Mouse (Mus musculus) brain, embryonic 14.5 days (tissue): ENCODE data around the gene Foxj1. TPM values are rescaled to one million over a fixed set of nuclear protein-coding genes. Genes with fewer than 3 reads are reported as not detected.

Experiments
- DNase-seq: peaks from one replicate; pipeline ENCODE4 v3.0.0-alpha.2; 2011; ENCODE audit warnings: low read depth
- CTCF ChIP-seq: fragments of 200-500 bp; IDR thresholded peaks from 2 replicates; pipeline ENCODE4 v1.5.1; 2012; ENCODE audit warnings: inconsistent platforms, mild to moderate bottlenecking, moderate library complexity, borderline replicate concordance; ENCODE audit not compliant: insufficient read depth, insufficient read length; ENCODE audit errors: extremely low read depth
- POLR2A ChIP-seq: fragments of 200-500 bp; IDR thresholded peaks from 2 replicates; pipeline ENCODE4 v1.6.1; 2012; ENCODE audit warnings: mild to moderate bottlenecking, inconsistent platforms, borderline replicate concordance; ENCODE audit not compliant: poor library complexity, insufficient read depth, insufficient read length, severe bottlenecking; ENCODE audit errors: extremely low read depth
- polyA plus RNA-seq: library from polyadenylated mRNA; depleted of rRNA; stranded (reverse); fragments of >200 nt; gene quantifications from 2 replicates; pipeline ENCODE4 v1.2.3, GENCODE M21; 2012

The Foxj1 gene
- polyA plus RNA-seq, 1 experiment = 29.7 TPM

DNA sequence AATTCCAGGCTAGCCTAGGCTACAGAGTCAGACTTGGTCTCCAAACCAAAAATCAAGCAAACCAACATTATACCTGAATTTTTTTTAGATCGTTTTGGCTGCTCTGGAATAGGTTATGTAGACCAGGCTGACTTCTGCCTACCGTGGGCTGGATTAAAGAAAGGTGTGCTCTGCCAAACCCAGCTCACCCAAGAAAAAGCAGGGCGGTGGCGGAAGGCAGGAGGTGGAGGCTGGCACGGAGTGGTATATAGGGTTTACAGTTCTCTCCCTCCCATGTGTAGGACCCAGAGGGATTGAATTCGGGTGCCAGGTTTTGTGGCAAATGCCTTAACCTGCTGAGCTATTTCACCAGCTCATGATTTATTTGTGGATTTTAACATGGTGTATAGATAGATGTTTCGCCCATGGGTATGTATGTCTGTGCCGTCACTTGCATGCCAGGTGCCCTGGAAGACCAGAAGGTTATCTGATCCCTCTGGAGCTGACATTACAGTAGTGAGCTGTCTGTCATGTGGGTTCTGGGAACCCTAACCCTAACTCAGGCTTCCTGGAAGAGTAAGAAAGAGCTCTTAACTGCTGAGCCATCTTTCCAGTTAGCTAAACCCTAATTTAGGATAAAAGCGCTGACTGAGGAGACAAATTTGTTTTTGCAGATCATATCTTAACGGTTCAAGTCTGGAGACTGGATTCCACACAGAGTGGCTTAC is 28.0 kb downstream of the Foxj1 start, which contains the start of gene Exoc7:
TSS of gene Exoc7 (minus strand) at position 215 of the 707 bp plus-strand sequence.
- no peak for DNase-seq

DNA sequence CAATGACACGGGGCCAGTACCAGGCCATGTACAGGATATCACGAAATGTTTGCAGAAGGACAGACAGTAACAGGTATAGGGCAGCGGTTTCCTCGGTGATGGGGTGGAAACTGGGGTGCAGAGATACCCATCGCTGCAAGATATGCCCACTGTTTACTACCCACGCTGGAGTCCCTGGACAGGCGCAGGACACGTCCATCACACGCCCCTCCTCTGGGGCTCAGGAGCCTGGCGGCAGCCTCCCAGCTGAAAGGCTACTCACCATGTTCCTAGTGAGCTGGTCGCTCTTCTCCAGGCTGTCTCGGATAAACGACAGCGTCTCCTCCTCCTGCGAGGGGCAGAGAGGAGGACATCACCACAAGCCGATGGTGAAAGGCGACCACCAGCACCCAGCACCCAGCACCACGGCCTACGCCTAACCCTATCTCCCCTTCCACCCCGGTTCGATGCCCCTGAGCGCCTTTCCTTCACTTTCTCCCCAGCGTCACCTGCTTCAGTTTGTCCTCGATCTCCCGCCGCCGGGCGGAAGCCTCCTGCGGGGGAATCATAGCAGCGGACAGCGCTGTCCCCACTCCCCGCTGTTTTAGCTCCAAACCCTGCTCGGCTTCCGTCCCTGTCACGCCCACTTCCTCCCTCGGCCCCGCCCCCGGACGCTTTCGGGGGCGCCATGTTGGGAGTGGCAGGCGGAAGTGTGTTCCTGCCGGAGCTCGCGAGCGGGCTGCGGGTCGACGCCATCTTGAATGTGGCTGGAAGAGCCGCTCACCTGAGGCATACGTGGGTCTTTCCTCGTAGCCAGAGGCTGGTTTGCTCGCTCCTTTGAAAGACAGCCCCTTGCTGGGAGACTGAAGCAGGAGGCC is 28.8 kb downstream of the Foxj1 start:
- TF ChIP-seq POLR2A (peak; percentile 40; the same call in 1 of the 2 replicates), CTCF (no peak)
- peak; percentile 98 for DNase-seq

More for the DNA sequence above, 28.0 kb downstream of the Foxj1 start, which contains the start of gene Exoc7:
- no peak for TF ChIP-seq POLR2A
- TF ChIP-seq CTCF = no peak

DNA sequence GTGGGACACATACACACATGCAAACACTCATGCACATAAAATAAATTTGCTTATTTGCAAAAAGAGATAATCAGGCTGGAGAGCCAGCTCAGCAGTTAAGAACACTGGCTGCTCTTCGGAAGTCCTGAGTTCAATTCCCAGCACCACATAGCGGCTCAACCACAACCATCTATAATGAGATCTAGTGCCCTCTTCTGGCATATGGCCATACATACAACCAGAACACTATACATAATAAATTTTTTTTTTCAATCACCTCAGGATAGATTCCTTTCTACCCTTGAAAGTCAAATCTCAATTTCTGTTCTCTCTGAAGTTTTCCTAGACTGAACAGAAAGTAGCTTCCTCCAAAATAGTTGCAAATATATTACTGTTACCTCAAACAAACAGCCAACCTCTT is 29.8 kb downstream of the Foxj1 start:
- no peak for TF ChIP-seq CTCF
- DNase-seq = no peak

DNA sequence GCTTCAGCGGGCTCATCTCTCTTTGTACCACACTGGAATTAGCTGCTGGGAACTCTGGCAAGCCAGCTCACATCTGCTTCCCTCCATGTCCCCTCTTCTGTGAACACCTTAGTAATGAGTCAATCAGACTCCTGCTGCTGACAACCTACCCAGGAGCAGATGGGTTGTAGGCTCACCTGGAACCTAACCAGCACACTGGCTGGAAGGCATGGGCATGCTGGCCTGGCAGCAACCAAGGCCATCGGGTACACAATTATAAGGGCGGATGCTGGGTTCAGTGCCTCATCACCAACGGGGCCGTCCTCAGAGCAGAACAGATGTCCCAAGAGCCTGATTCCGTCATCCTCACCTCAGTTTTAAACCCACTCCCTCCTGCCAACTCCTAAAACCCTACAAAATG is 36.6 kb downstream of the Foxj1 start:
- DNase-seq = no peak
- TF ChIP-seq CTCF (no peak), POLR2A (no peak)

DNA sequence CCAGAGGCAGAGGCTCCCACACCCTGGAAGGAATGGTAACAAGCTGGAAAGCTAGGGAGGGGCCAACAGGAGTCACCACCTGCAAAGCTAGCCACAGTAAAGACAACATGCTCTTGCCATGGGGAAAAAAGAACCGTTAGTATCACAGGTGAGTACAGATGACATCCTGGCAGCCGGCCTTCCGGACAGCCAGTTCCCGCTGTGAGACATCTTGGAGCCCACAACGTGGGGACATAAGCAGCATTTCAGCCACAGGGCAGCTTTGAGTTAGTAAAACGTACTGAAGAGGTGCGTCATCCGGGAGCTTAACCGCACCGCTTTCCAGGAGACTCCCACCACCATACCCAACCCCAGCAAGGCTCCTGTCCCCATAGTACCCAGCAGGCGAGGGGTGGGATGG is 37.0 kb downstream of the Foxj1 start:
- DNase-seq = no peak

DNA sequence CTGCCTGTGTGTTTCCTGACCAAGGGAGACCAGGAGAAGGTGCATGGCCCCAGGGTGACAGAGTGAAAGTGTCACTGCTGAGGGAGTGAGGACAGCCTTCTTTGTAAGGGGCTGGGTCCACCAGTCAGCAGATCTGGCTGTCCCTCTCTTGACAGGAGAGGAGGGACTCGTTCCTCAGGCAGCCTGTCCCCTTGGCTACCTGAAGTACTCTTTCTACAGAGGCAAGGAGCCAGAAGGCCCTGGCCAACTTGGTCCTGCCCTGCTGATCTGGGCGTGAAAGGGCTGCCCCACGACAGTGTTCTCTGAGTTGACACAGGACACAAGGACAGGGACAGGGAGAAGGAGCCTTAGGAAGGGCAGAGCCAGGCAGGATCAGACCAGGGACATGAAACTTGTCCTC is 38.2 kb downstream of the Foxj1 start:
- DNase-seq = no peak
- TF ChIP-seq POLR2A (no peak), CTCF (no peak)

More for the DNA sequence above, 37.0 kb downstream of the Foxj1 start:
- TF ChIP-seq POLR2A = no peak
- TF ChIP-seq CTCF = no peak

DNA sequence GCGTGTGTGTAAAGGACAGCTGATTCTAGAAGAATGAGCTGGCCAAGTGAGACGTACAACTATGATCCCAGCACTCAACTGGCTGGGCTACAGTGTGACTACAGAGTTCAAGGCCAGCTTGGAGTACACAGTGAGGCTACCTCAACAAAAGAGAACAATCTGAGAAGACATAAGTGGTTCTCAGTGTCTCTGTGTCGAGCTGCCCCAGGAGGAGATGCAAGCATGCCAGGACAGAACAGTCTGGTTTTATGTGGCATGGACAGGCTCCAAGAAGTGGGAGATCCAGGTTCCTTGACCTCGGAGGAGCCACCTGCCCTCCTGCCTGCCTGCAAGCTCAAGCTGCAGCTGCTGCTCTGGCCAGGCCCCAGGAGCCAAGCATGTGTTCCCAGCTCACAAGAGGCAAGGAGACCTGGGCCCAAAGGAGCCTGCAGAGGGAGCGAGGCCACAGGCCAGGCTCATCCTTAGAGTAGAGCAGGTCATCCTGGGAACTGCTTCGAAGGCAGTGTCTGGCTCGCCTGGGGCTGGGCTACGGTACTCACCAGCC is 38.9 kb downstream of the Foxj1 start:
- TF ChIP-seq CTCF = no peak
- no peak for TF ChIP-seq POLR2A
- no peak for DNase-seq

DNA sequence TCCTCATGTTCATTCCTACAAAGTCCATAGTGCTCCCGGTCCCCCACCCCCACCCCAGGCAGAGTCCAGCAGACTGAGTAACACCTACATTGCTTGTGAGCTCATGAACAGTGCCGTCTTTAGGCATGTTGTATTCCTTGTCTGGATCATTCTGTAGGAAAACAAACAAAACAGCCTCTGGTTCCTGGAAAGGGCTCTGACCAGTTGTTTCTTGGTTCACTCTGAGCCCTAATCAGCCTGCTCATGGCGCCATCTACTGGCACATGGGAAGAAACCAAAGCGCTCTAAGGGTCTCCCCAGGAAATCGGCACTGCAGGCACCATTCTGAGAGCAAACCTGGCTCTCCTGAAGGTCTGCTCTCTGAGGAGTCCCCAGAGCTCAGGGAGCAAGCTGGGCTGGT is 40.9 kb downstream of the Foxj1 start:
- peak; percentile 81 for DNase-seq
- no peak for TF ChIP-seq POLR2A
- peak; percentile 79 for TF ChIP-seq CTCF

DNA sequence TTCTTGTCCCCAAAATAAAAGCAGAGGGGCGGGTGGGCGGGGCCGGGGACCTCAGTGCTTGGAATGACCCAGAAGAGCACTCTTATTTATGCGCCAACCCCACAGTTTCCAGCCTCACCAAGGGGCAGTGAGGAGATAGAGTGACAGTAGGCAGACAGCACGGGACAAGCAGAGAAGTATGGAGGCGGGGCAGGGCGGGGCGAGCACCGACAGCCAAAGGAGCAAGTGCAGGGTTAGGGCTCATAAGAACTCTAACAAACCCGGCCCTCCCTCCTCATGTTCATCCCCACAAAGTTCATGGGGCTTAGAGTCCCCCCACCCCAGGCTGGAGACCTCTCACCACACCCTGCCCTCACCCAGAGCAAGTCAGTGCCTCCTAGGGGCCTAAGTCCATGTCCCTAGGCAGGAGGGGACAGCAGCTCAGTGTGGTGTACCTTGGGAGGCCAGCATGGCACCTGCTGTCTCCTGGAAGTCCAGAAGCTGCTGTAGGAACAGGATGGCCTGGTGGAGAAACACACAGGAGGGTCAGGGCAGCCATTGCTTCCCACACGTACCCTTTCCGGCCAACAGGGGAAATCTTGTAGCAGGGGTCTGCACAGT is 41.6 kb downstream of the Foxj1 start:
- no peak for TF ChIP-seq CTCF
- TF ChIP-seq POLR2A = no peak
- DNase-seq = no peak

DNA sequence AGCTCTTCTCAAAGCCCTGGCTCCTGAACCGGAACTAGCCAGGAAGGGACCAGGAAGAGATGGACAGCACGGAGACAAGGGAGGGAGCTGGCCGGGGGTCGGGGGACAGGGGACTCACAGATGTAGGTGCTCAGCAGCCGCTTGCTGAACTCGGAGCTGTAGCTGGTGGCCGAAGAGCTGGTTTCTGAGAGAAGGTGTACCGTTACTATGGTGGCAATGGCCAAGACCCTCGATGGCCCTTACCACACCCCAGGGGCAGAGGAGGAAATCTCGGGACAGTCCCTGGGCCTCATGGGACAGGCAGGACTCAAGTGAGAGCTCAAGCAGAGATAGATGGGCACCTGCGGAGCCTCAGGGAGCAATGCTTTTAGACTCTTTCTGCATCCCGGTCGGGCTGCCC is 42.8 kb downstream of the Foxj1 start:
- TF ChIP-seq CTCF = no peak
- TF ChIP-seq POLR2A = no peak
- DNase-seq = no peak

DNA sequence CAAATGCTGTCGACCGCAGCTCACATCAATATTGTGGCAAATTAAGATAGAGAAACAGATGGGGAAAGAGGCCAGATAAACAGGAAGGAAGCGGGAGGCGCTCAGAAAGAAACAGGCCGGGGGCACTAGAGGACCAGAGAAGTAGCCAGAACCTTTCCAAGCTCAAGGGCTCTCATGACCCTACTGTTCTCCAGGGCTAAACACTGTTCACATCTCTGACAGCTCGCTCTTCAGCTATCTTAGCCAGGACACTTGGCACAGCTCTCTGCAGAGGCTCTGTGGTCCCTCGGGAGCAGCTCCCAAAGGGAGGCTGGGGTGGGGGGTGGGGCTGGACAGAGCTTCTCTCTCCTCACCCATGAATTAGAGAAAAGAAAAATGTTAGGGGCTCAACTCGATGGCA is 44.6 kb downstream of the Foxj1 start:
- no peak for TF ChIP-seq CTCF
- no peak for TF ChIP-seq POLR2A

DNA sequence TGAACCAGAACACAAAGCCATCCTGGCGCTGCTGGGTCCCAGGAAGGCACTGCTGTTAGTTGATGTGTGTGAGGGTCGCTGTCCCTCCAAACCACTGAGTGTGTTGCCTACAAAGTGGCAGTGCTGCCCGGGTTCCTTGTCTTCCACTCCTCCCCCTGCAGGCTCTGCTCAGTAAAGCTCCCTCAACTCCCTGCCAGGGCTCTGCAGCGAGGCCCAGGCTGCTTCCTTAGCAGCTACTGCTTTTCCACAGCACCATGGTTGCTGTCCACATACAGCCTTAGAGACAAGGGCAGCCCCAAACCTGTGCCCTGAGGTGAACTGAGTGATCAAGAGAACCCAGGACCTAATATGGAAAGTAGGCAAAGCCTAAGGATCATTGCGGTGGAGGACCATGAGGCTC is 47.8 kb downstream of the Foxj1 start:
- TF ChIP-seq POLR2A = no peak
- no peak for DNase-seq

More for the DNA sequence above, 44.6 kb downstream of the Foxj1 start:
- DNase-seq = no peak
